Comparison of ENCODE assay signal across 8 mouse cellular contexts in genomic region chr19:53311524-53312335, GRCm38 (mm10). TPM values are rescaled to one million over a fixed set of nuclear protein-coding genes. Genes with fewer than 3 reads are reported as not detected.
DNase-seq lines count a peak whose midpoint lies in the region; ATAC-seq and TF ChIP-seq lines count a peak whose summit lies in the region.

No protein-coding gene starts in this region.

- under 1% methylated on average over 36 of the region's 37 CpGs for WGBS in intestine, postnatal 0 days
- WGBS in liver, embryonic 15.5 days (ENCODE audit: insufficient replicate concordance): under 1% methylated on average over 37 of the region's 37 CpGs
- under 1% methylated on average over 37 of the region's 37 CpGs for WGBS in olfactory bulb, adult 2 months

- intact Hi-C loops in gastrocnemius, postnatal 36 days (cut with DNase I): loop anchor here (2.0 to 10.0 kb wide), 4 partner anchors 17 to 277 kb away; partner anchors contain the start of gene Add3

- H3K27ac ChIP-seq in intestine, postnatal 0 days (ENCODE audit: low read depth, low read length): peak overlapping the region; percentile 94
- peak overlapping the region; percentile 95 for H3K27ac ChIP-seq in liver, embryonic 15.5 days (replicated peaks)
- peak overlapping the region; percentile 99 for H3K27ac ChIP-seq in olfactory bulb, adult 2 months (ENCODE audit: insufficient read depth, low read depth, low read length)

- no peaks in the 10 kb centered on the region for H3K9me3 ChIP-seq in intestine, postnatal 0 days (ENCODE audit: control insufficient read depth)
- H3K9me3 ChIP-seq in liver, embryonic 15.5 days (replicated peaks): no peaks in the 10 kb centered on the region

- H3K27me3 ChIP-seq in intestine, postnatal 0 days (replicated peaks; ENCODE audit: control insufficient read depth, insufficient read depth, low read length): no peaks in the 10 kb centered on the region
- peaks cover 4% of the 10 kb centered on the region; the same call in 1 of the 2 replicates for H3K27me3 ChIP-seq in liver, embryonic 15.5 days

- TF ChIP-seq POLR2A in olfactory bulb, adult 2 months (IDR thresholded peaks at IDR 0.05; ENCODE audit: insufficient read depth, low read depth, low read length): no peak

- H3K4me1 ChIP-seq in intestine, postnatal 0 days (replicated peaks; ENCODE audit: control insufficient read depth, insufficient read depth, low read length): peaks cover 11% of the 10 kb centered on the region
- H3K4me1 ChIP-seq in liver, embryonic 15.5 days (replicated peaks): peaks cover 50% of the 10 kb centered on the region
- H3K4me1 ChIP-seq in olfactory bulb, adult 2 months (ENCODE audit: control insufficient read depth, insufficient read depth, low read length): peaks cover 16% of the 10 kb centered on the region

- no peaks in the 10 kb centered on the region for H3K36me3 ChIP-seq in intestine, postnatal 0 days (ENCODE audit: control insufficient read depth, insufficient read depth)
- no peaks in the 10 kb centered on the region for H3K36me3 ChIP-seq in liver, embryonic 15.5 days (replicated peaks)

- peak overlapping the region; percentile 83 for H3K4me3 ChIP-seq in intestine, postnatal 0 days (ENCODE audit: low read depth, low read length)
- H3K4me3 ChIP-seq in liver, embryonic 15.5 days (replicated peaks): peak overlapping the region; percentile 80
- peak overlapping the region; percentile 98 for H3K4me3 ChIP-seq in olfactory bulb, adult 2 months (ENCODE audit: insufficient read depth, low read depth, low read length)

- DNase-seq in right cerebral cortex, adult 18-20 months: peak; percentile 34
- DNase-seq in right cerebral cortex, postnatal 14 days: no peak
- peak; percentile 44 to 52 for DNase-seq in cerebellum, postnatal 36 days
- DNase-seq in gastrocnemius, postnatal 36 days: peak; percentile 31 to 63

- peak overlapping the region; percentile 92 for H3K9ac ChIP-seq in intestine, postnatal 0 days (ENCODE audit: low read depth, low read length)
- H3K9ac ChIP-seq in liver, embryonic 15.5 days: peak overlapping the region; percentile 89

- no peak for ATAC-seq in intestine, postnatal 0 days
- 0 out of 2 replicates have a peak, but pooled peaks have one; percentile 5 for ATAC-seq in liver, embryonic 15.5 days (ENCODE audit: insufficient read depth)
- no peak for ATAC-seq in megakaryocyte progenitor cell, adult 5-6 weeks (replicated peaks; ENCODE audit: poor library complexity)

- TF ChIP-seq CTCF in intestine, postnatal 0 days (IDR thresholded peaks at IDR 0.05; ENCODE audit: low read depth): no peak
- TF ChIP-seq CTCF in olfactory bulb, adult 2 months (IDR thresholded peaks at IDR 0.05; ENCODE audit: insufficient read depth, low read depth, low read length): no peak

- peak overlapping the region; percentile 94 for H3K4me2 ChIP-seq in intestine, postnatal 0 days (replicated peaks; ENCODE audit: low read depth)
- peak overlapping the region; percentile 99 for H3K4me2 ChIP-seq in liver, embryonic 15.5 days

RNA-seq across cellular contexts. Expression of gene Mxi1, which starts 1.4 kb away (rescaled TPM):
- total RNA-seq in gastrocnemius, postnatal 36 days (2021): 10 to 100 TPM; 35.9 to 47.1 TPM
- polyA plus RNA-seq in intestine, postnatal 0 days (2015; fragmentation: Nextera tagmentation; extraction: Ambion mirVana): 58.9 and 64.0 TPM in 2 replicates
- 34.8 and 38.3 TPM in 2 replicates for polyA plus RNA-seq in liver, embryonic 15.5 days (2015; fragmentation: Nextera tagmentation; extraction: Ambion mirVana)
- polyA plus RNA-seq in olfactory bulb, adult 2 months (2012; ENCODE audit: insufficient read depth, insufficient read length, low replicate concordance, missing spikeins): not detected in 2 replicates
- 26.5 and 33.7 TPM in 2 replicates for total RNA-seq in megakaryocyte progenitor cell, adult 5-6 weeks (2015)
- 58.6 and 59.3 TPM in 2 replicates for total RNA-seq in megakaryocyte progenitor cell, adult 5-6 weeks (2017)

RNA-seq across cellular contexts. Expression of gene Gm10197, which starts 59.8 kb away (rescaled TPM):
- total RNA-seq in gastrocnemius, postnatal 36 days (2021): not detected
- not detected in 2 replicates for polyA plus RNA-seq in intestine, postnatal 0 days (2015; fragmentation: Nextera tagmentation; extraction: Ambion mirVana)
- not detected in 2 replicates for polyA plus RNA-seq in liver, embryonic 15.5 days (2015; fragmentation: Nextera tagmentation; extraction: Ambion mirVana)
- not detected in 2 replicates for polyA plus RNA-seq in olfactory bulb, adult 2 months (2012; ENCODE audit: insufficient read depth, insufficient read length, low replicate concordance, missing spikeins)
- total RNA-seq in megakaryocyte progenitor cell, adult 5-6 weeks (2015): not detected in 2 replicates
- not detected in 2 replicates for total RNA-seq in megakaryocyte progenitor cell, adult 5-6 weeks (2017)
